Mouse (Mus musculus) megakaryocyte, adult 5-6 weeks (primary cell): ENCODE data around the gene Gm10181. TPM values are rescaled to one million over a fixed set of nuclear protein-coding genes. Genes with fewer than 3 reads are reported as not detected.
A peak's percentile ranks its signal among the peaks of the same experiment; 100 is the strongest.
"Not testable (repeated sequence)": the region's sequence is repeated elsewhere in the genome, so short reads cannot be mapped to it uniquely, and the experiment has no call there.

Source experiments
- ATAC-seq: 2 replicates; pipeline ENCODE4 v1.8.0; 2016; ENCODE audit warnings: mild to moderate bottlenecking, inconsistent platforms; ENCODE audit not compliant: poor library complexity, severe bottlenecking
- total RNA-seq, 2 experiments: library from RNA; stranded (forward) in 1 of 2; stranded (reverse) in 1 of 2; fragments of 153-499, 151-499 nt in 1 of 2; fragments of 221-1000, 200-1000 nt in 1 of 2; gene quantifications; 2 replicates each; pipeline versions ENCODE4 v1.2.3 to v1.2.4; 2015 to 2017

Gm10181 gene
- total RNA-seq (2015), result not detected in 2 replicates
- not detected in 2 replicates for total RNA-seq (2017)

DNA sequence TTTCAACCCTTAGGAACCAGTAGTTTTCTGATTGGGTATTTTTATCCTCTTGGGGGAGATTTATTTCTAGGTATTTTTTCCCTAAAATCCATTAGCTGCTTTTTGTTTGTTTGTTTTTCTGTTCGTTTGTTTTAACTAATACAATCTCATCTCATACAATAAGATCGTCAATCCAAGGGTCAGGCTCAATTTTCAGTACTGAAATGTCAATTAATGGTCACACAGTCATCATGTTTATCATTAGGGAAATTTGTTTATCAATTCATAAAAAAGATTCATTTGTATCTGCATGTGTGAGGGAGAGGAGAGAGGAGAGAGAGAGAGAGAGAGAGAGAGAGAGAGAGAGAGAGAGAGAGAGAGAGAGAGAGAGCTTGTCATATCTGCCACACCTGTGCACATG lies at the start of gene Gm10181:
Gene Gm10181 (plus strand): TSS at position 301 of the 400 bp plus-strand sequence.
- ATAC-seq, result no peak

DNA sequence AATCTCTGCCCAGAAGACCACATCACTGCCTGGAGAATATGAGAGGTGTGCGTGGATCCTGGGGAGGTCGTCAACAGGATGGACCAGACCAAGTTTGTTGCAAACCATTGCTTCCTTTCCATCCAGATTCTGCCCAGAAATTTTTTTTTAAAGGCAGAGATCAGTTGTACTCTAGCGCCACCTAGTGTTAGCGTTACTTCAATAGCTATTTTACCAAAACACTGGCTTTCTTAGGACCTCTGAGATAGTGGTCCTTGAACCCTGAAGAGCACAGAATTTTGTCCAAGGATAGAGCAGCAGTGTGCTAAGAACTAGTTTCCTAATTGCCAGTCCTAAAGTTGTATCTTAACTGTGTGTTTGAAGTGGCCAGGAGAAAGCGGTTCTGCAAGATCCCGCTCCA lies 47.6 kb upstream of the Gm10181 start:
- ATAC-seq, result peak; percentile 43; the same call in 1 of the 2 replicates

DNA sequence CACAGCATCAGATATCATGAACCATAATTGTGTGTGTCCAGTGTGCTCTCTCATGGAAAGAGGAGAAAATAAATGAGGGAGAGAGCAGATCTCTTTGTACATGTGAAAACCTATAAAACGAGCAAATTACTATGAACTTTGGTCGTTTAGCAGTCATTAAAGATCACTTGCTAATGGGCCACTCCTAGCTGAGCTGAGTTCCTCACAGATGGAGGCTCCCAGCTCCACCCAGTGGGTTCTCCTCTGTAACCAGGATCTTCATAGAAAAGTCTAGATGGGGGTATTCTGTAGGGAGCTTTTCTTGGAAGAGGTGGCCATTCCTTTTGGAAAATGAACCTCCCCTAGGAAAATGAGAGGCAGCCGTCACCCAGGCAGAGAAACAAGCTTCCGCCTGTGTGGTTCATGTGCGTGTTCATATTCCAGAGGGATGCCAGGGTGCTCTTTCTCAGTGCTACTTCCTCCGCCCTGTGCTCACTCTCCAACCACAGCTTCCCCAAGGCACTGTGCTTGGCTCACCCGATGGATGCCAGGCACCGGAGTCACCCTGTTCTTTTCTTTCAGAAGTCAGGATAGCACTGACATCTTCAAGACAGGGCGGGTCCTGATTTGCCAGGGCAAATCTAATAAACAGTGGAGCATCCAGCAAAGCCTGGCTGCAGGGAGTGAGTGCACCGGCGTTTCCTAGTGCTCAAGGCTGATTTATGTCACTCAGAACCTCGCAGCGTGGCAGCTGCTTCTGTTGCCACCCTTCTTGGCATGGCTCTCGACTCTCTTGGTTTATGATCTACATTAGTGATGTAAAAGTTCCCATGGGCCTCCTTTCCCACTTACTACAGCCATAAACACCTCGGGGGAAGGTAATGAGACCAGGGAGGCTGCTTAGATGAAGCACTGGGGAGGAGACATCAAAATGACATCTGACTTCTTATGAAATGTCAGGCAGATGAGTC lies 46.8 kb upstream of the Gm10181 start:
- no peak for ATAC-seq

DNA sequence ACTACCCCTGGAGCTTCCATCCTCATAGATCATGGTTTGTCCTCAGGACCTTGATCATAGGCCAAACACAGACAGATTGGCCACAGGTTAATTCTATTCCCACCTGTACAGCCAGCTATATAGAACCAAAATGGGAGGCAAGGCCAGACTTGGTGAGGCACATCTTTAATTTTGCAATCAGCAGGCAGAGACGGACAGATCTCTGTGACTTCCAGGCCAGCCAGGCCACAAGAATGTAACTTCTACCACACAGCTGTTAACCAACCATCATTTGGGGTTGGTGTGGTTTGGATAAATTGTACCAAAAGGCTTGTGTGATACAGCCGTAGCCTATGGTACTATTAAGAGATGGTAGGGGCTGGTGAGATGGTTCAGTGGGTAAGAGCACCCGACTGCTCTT lies 44.9 kb upstream of the Gm10181 start:
- no peak for ATAC-seq

DNA sequence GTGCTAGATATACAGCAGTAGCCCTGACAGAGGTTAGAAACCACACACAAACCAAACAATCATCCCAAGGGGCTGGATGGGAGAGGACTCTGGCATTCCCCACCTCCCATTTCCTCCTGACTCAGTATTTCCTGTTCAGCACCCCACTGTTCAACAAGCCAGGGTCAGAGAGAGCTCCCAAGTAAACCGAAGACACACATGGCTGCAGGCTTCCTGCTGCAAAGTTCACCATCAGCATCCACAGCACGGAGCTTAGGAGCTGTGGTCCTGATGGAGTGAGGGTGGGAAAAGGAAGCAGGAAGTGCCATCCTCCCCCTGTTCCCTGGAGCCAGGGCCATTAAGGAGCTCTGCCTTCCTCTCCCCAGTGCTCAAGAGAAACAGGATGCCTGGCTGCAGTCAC lies 40.9 kb upstream of the Gm10181 start:
- no peak for ATAC-seq

DNA sequence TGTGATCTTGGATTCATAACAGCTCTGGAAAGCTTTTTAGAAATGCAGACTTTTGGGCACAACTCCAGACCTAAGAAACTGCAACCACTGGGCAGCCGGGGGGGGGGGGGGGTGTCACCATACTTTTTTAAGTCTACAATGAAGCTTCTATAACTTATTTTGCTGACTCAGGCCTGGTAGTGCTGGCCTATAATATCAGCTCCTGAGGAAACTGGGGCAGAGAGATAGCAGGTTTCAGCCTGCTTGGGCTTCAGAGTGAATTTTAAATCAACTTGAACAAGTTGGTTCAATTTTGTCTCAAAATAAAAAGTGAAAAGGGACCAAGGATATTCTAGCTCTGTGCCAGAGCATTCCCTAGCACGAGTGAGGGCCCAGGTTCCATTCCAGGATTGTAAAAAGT lies 40.3 kb upstream of the Gm10181 start:
- ATAC-seq, result no peak

DNA sequence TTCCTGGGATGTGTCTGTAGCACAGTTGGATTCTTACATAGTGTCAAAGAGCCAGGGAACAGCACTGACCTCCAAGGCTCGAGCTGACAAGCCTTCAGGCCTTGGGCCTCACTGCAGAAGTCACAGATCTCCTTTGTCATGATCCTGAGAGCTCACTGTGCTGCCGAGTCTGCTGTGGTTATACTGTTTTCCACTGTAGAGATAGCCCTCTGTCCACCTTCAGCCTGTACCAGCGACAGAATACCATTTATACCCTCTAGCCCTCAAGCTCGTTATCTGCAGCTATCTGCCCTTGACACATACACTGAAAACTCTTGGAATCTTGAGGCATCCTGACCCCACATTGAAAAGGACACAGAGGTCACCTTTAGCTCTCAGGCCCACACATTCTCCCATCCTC lies 37.3 kb upstream of the Gm10181 start:
- ATAC-seq, result no peak

DNA sequence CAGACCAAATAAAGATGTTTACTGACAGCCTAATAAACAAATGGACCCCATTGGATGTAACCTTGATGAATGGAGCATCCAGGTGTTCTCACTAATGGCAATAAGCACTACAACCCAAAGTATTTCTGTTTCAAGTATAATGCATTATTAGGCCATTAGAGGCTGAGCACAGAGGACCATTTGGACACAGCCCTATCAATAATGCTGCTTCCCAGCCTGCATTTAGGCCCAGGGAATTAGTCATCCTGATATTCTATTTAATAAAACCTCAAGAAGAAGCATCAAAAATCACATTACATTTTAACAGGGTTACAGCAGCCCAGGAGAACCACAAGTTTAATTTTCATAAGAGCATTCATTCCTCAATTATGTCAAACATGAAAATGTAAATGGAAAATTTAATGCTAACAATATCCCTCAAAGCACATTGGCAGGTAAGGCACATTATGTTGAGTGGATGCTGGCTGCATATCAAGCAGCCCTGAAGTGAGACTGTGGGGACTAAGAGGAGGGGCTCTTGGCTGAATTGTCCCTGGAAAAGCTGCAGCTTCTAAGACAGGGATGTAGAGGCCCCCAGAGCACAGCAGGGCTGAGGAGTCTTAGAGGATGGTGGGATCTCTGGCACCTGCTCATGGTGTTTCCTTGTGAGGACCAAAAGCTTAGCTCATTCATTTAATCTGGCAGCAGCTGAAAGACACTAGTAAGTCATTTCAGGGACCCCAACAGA lies 33.4 kb upstream of the Gm10181 start:
- no peak for ATAC-seq

DNA sequence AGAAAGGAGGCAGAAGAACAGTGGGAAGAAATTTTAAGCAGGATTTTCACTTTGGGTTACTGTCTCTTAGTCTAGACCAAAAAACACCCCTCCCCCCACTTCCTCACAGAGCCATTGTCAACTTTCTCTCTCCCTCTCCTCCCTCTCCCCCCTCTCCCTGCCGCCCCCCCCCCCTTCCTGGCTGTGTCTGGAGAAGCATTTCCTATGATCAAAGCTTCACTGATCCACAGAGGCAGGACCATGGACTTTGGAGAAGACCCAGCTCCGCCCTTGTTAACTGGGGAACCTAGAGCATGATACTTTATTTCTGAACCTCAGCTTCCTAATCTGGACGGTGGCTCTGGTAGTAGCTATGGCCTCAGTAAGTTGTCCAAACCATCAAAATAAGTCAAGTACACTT lies 30.5 kb upstream of the Gm10181 start:
- no peak for ATAC-seq

DNA sequence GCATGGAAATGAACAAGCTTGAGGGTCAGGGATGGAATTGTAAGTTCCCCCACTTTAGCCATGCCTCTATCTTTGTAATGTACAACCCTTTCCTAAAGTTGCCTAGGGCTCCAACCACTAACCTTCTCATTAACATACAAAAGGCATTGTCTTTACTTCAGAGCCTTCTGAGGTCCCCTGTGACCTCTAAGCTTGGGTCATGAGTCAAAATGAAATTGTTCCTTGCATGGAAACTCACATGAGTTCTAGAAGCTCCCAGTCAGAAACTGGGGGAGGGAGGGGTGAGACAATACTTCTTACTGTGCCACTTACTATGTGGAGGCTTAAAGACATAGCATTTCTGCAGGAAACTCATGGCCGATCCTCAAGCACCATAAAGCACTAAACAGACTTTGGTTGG lies 16.6 kb upstream of the Gm10181 start:
- ATAC-seq, result no peak

DNA sequence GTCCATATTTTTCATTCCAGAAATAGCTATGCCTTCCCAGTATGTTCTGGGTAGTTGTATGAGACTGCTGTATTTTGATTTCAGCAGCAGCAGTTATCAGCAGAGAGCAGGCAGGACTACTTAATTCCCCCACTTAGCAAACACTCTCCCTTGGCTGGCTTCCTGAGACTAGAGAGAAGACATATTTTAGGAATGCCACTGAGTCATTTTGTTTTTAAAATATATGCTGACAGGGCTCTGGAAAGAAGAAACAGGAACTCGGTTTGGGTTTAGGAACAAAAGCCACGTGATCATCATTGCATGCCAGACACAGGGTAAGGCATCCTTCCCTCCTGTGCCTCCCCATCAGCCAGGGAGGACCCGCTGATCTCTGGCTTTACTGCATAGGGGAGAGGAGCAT lies 13.2 kb upstream of the Gm10181 start:
- no peak for ATAC-seq

DNA sequence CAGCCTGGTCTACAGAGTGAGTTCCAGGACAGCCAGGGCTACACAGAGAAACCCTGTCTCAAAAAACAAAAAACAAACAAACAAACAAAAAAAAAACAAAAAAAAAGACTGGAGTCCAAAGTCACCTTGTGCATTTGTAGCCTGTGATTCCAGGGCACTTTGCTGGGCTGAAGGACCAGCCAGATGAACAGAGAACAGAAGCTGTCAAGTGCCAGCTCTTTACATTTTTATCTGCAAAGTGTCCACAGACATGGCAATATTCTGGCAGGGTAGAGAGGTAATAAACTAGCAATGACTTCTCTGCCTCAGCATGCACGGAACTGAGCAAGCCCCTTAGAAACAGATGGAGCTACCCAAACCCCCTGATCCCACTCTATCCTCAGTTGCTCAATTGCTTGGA lies 12.7 kb upstream of the Gm10181 start:
- no peak for ATAC-seq

DNA sequence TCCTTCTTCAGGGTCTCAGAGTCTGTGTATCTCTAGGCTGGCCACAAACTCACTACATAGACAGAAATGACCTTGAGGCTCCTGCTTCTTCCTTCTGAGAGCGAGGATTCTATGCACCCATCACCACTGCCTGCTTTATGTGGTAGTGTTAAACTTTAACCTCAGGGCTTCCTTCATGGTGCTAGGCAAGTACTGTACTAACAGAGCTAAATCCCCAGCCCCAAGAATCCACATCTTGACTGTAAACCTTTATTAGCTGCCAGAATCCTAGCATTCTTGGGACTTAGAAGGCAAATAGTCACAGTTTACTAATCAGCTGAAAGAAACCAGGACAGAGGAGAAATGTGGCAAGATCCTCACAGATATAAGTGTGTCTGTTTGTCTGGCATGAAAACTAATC lies 1.6 kb downstream of the Gm10181 start:
- ATAC-seq, result no peak

DNA sequence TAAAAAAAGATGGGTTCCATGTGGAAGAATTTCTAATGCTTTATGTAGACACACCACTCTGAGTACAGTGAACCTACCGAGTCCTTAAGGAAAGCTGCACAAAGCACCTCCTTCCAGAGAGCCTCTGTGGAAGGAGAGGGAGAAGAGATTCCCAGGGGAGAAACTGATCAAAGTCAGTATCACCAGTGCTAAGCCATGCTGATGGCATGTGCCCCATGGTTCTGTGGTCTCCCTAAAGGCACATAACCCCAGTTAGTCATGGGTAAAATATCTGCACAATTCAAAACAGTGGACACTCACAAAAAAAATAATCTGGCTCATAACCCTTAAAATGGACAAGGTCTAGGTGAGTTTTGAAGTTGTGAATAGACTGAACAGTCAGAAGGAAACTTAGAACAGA lies 13.7 kb downstream of the Gm10181 start:
- no peak for ATAC-seq

DNA sequence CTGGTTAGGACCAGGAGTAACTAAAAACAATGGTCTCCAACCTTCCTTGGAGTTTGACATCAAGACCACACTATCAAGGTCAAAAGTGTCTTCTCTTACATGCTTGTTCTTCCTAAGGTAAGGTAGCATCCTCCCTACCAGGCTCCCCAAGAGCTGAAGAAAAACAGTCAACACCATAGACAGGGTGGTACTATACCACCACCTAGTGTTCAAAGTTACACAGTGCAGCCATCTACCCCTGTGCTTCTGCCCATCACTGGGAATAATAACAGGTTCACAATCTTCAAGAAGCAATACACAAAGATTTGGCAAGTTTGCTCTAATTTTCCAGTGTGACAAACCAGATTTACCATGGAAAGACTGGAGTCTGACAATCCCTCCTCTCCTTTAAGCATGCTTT lies 15.4 kb downstream of the Gm10181 start:
- ATAC-seq, result peak; percentile 91

DNA sequence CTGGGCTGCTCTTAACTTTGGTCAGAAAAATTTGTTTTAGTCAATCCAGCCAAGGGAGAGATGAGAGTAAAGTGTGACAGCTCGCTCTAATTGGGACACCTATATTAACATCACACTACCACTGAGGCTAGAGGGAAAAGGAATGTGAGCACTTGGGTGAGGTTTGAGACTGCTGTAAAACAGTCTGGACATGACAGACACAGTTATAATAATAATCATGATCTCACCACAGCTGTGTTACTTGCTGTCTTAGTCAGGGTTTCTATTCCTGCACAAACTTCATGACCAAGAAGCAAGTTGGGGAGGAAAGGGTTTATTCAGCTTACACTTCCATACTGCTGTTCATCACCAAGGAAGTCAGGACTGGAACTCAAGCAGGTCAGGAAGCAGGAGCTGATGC lies 34.4 kb downstream of the Gm10181 start:
- ATAC-seq, result not testable (repeated sequence)

DNA sequence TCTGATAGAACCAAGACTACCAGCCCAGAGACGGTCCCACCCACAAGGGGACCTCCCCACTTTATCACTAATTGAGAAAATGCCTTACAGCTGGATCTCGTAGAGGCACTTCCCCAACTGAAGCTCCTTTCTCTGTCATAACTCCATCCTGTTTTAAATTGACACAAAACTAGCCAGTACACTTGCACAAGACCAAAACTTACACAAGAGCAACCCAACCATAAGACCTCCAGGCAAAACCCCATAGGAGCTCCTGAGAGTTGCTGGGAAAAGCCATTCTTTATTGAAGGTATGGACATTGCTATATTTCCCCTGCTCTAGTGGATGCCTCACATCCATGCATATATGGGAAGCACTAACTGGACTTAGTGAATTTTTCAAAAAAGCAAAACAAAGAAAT lies 34.8 kb downstream of the Gm10181 start:
- peak; percentile 62; the same call in 1 of the 2 replicates for ATAC-seq

DNA sequence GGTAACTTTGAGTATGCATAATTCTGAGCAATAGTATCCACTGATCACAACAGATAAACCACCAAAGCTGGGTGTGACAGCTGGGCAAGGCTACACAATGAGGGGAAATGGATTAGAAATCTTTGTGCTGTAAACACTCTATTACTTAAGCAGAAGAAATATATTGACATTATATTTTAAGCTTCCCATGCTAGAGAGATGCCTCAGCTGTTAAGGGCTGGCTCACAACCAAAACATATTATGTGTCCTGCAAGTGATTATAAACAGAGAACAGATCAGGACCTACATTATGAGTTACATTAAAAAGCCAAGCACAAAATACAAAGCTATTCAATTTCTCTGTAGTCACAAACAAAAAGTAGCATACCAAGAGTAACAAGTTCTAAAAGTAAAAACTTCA lies 43.0 kb downstream of the Gm10181 start:
- no peak for ATAC-seq

DNA sequence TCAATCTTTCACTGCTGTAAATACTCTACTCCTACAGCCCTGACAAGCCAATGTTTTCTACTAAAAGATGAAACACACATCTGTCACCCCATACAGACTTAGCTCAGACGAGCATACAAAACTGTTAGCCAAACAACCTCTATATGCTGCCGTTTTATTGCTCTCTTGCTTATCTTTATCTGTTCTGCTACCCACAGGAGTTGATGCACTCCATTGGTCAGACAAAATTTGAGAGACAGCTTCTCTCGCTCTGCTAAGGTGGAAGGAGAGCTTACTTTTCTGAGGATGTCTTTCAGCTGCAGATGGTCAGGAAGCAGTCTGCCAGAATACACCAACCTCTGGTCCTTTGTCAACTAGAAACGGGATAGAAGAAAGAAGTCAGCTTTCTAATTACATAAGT lies 43.7 kb downstream of the Gm10181 start:
- ATAC-seq, result no peak

DNA sequence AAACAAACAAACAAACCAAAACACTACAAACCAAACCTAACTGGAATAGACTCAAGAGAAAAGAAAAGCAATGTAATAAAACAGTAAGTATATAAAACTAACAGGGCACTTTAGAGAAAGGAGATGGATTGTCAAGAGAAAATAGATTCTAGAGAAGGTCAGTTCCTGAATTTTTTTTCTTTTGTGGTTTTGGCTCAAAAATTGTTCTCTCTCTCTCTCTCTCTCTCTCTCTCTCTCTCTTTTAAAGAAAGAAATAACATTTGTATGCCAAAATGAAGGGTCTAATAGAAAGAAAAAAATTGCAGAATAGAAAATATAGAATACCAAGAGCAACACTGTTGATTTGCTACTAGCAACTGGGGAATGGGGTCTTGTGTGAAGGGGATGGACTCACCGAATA lies 49.7 kb downstream of the Gm10181 start:
- ATAC-seq, result no peak
